Mouse (Mus musculus) MEL (cell line): ENCODE results near the gene Vegfb.

Experiments
- CHD1 ChIP-seq: IDR thresholded peaks from 2 replicates; pipeline ENCODE4 v1.6.1; 2012; ENCODE audit warnings: low read depth, mild to moderate bottlenecking, inconsistent platforms, low read length, improper control_type of control experiment
- CTCF ChIP-seq, 3 experiments: IDR thresholded peaks in 2 of 3; conservative IDR thresholded peaks in 1 of 3; 2 replicates each; pipeline ENCODE4 v1.5.1; 2011 to 2012; ENCODE audit warnings: low read length in 3 of 3, low read depth in 2 of 3, mild to moderate bottlenecking in 2 of 3, improper control_type of control experiment in 1 of 3, inconsistent platforms in 1 of 3, mixed read lengths in 1 of 3, moderate library complexity in 1 of 3; ENCODE audit not compliant: control insufficient read depth in 1 of 3, insufficient read depth in 1 of 3, poor library complexity in 1 of 3, severe bottlenecking in 1 of 3
- EP300 ChIP-seq, 2 experiments: IDR thresholded peaks; 2 replicates each; pipeline ENCODE4 v1.6.1; 2011; ENCODE audit warnings: improper control_type of control experiment in 2 of 2, low read length in 2 of 2, low read depth in 1 of 2, mild to moderate bottlenecking in 1 of 2
- GATA1 ChIP-seq: IDR thresholded peaks from 2 replicates; pipeline ENCODE4 v1.6.1; 2011; ENCODE audit warnings: low read depth, low read length, improper control_type of control experiment
- MYC ChIP-seq: IDR thresholded peaks from 2 replicates; pipeline ENCODE4 v1.6.1; 2011; ENCODE audit warnings: low read depth, mild to moderate bottlenecking, low read length, improper control_type of control experiment, moderate library complexity
- POLR2A ChIP-seq, 2 experiments: IDR thresholded peaks; 2 replicates each; pipeline ENCODE4 v1.6.1; 2011 to 2012; ENCODE audit warnings: low read length in 2 of 2, mild to moderate bottlenecking in 2 of 2, control low read depth in 1 of 2, improper control_type of control experiment in 1 of 2, low read depth in 1 of 2, moderate library complexity in 1 of 2; ENCODE audit not compliant: control insufficient read depth in 1 of 2, insufficient read depth in 1 of 2, poor library complexity in 1 of 2
- TCF12 ChIP-seq: IDR thresholded peaks from 2 replicates; pipeline ENCODE4 v1.6.1; 2014; ENCODE audit warnings: low read depth, mild to moderate bottlenecking, inconsistent platforms, low read length, improper control_type of control experiment, moderate library complexity

GRCm38 (mm10) chr19:6950613-6951153 lies 36.8 kb downstream of the Vegfb start:
- TF ChIP-seq CHD1, result no peak
- TF ChIP-seq TCF12, result no peak
- no peak for TF ChIP-seq CTCF (IDR thresholded peaks at IDR 0.05 in 2 of 3, conservative IDR thresholded peaks at IDR 0.05 in 1 of 3; ENCODE audit: control insufficient read depth in 1 of 3, insufficient read depth in 1 of 3, low read depth in 2 of 3, low read length in 3 of 3, poor library complexity in 1 of 3, severe bottlenecking in 1 of 3)
- no peak for TF ChIP-seq GATA1
- TF ChIP-seq EP300 (IDR thresholded peaks at IDR 0.05; ENCODE audit: low read depth in 1 of 2, low read length in 2 of 2), result no peak
- TF ChIP-seq MYC, result no peak
- no peak for TF ChIP-seq POLR2A (IDR thresholded peaks at IDR 0.05; ENCODE audit: control insufficient read depth in 1 of 2, insufficient read depth in 1 of 2, low read depth in 1 of 2, low read length in 2 of 2, poor library complexity in 1 of 2)
